Mouse (Mus musculus): ENCODE data around the gene Amelx. TPM values are rescaled to one million over a fixed set of nuclear protein-coding genes. Genes with fewer than 3 reads are reported as not detected.

The Amelx gene
- not detected in 2 replicates for polyA plus RNA-seq (2015; fragmentation: Nextera tagmentation; extraction: Ambion mirVana)

GRCm38 (mm10) chrX:169187100-169187499 is at the start of gene Amelx:
Gene Amelx (minus strand): TSS chrX:169187200.

Other genes starting within 250 kb of the Amelx start
- 34.1 and 38.2 TPM in 2 replicates for gene Hccs, start 133.2 kb upstream of the Amelx start, polyA plus RNA-seq (2015; fragmentation: Nextera tagmentation; extraction: Ambion mirVana)

Data from skeletal muscle tissue, postnatal 0 days (tissue).